ENCODE assay signal across 8 mouse cellular contexts in the genomic region with DNA sequence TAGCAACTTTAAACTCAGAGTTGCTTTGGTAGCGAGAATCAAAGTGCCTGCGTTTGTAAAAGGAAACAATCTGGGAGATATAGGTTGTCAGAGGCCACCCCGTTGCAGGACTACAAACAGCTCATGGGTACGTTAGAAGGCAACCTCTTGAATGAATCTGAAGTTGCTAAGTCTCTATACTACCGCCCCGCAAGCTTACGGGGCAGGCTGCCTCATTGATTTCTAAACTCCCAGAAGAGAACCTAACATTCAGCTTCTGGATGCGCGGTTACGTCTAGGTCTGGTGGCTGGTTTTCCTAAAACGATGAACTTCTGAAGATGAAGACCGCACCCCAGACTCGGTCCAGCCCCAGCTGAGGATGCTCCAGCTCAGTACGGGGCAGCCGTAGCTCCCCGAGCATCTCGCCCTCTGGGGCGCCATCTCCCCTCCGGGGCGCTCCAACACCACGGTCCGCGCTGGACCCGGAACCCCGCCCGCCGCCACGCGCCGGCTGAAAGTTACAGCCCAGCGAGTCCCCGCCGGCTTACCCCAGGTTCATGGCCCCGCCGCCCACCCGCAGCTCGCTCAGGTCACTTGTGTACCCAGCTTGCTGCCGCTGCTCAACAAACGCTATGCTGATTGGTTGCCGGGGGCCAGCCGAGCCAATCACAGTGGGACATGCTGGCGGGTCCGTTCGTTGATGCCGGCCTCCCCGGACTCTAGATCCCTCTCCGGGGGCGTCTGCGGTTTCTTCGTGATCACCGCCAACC. TPM values are rescaled to one million over a fixed set of nuclear protein-coding genes. Genes with fewer than 3 reads are reported as not detected.
A peak's percentile ranks its signal among the peaks of the same experiment; 100 is the strongest.
DNase-seq lines count a peak whose midpoint lies in the region; ATAC-seq lines count a peak whose summit lies in the region.

Gene Ccdc66 (minus strand): TSS at position 567 of the 750 bp plus-strand sequence.

- DNase-seq in ZHBTc4 (ENCODE audit: low read depth, low spot score) = peak; percentile 97
- peak; percentile 96 to 99 for DNase-seq in gastrocnemius, adult 8-10 months (ENCODE audit: low spot score in 2 of 2)
- DNase-seq in hindlimb bud, embryonic 11.5 days (ENCODE audit: extremely low spot score, low read depth, low spot score) = peak; percentile 84
- DNase-seq in left cerebral cortex, adult 8-10 months (ENCODE audit: low spot score in 2 of 2) = peak; percentile 98 to 100
- DNase-seq in right cerebral cortex, postnatal 10 days (ENCODE audit: low spot score in 2 of 2) = peak; percentile 99
- DNase-seq in urinary bladder, postnatal 25 days (ENCODE audit: low spot score) = peak; percentile 99

- H3K36me3 ChIP-seq in megakaryocyte, embryonic 14.5 days (replicated peaks; ENCODE audit: low read length) = peaks cover 18% of the 10 kb centered on the region

- no peaks in the 10 kb centered on the region for H3K9me3 ChIP-seq in megakaryocyte, embryonic 14.5 days

- H3K27me3 ChIP-seq in megakaryocyte, embryonic 14.5 days (replicated peaks) = peaks cover 2% of the 10 kb centered on the region

- ATAC-seq in common myeloid progenitor, adult 5-6 weeks (replicated peaks; ENCODE audit: low read depth, poor library complexity, severe bottlenecking) = peak; percentile 99

- peak within 1 kb of the TSS; percentile 94 for H3K4me3 ChIP-seq in megakaryocyte, embryonic 14.5 days (replicated peaks)

- H3K4me1 ChIP-seq in megakaryocyte, embryonic 14.5 days = peaks cover 24% of the 10 kb centered on the region

RNA-seq across cellular contexts. Expression of gene Ccdc66, which starts in this region (rescaled TPM):
- 14.2 and 17.8 TPM in 2 replicates for total RNA-seq in common myeloid progenitor, adult 5-6 weeks (2017)
- 1 to 10 TPM; 7.4 to 9.4 (median 8.2) TPM for total RNA-seq in gastrocnemius, adult 8-10 months (2022)
- total RNA-seq in left cerebral cortex, adult 8-10 months (2022) = 10 to 100 TPM; 14.4 to 17.3 (median 14.8) TPM
- polyA plus RNA-seq in megakaryocyte, embryonic 14.5 days (2012; ENCODE audit: insufficient read depth, low replicate concordance) = 0.18 TPM in 1 of 2 replicates, not detected in the other

Comparison
In these comparisons a context has a peak if more than half of its experiments do, and no peak if none do; other contexts are left out.
1. Peak in every context shown above with its lines: DNase-seq, ATAC-seq and H3K4me3 ChIP-seq.